ENCODE assay signal across 9 mouse cellular contexts in the genomic region with DNA sequence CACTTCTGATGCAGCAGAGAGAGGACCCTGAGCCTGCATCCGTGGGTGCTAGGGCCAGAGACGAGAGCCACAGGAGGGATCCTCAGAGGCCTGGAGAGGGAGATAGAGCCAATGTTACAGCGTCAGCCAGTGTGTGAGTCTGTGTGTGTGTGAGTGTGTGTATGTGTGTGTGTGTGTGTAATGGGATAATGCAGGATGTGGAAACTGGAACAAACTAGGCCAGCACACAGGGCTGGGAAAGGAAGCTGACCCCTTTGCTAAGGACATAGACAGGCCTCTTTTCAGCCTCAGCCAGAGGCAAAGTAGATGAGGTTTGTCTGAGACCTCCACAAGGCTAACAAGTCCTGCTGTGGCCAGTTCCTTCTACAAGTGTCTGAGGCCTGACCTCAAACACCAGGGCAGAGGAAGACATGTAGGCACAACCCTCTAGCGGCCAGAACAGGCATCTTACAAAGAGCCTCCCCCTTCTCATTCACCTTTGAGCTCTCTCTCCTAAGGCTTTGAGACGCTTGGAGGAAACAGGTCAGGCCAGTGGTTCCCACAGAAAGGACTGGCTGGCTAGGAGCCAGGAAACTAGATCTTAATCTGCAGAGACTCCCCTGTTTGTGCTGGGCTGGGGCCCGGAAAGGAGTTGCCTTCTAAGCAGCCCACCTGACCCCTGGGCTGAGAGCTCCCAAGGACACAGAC. TPM values are rescaled to one million over a fixed set of nuclear protein-coding genes. Genes with fewer than 3 reads are reported as not detected.
DNase-seq lines count a peak whose midpoint lies in the region; ATAC-seq and TF ChIP-seq lines count a peak whose summit lies in the region.
"Had no signal": no experiment of that assay in that cellular context is flagged by ENCODE, and none has a peak within 500 bp of the region (broad histone marks: within the 10 kb centered on the region; RNA-seq: fewer than 3 reads in every experiment).

No protein-coding gene starts in this region.

- peak; percentile 59 for TF ChIP-seq CTCF in liver, embryonic 14.5 days (IDR thresholded peaks at IDR 0.05; ENCODE audit: low read depth)

- no peak overlapping the region for H3K4me2 ChIP-seq in embryonic facial prominence, embryonic 14.5 days (ENCODE audit: low read depth, low read length)
- H3K4me2 ChIP-seq in hindbrain, embryonic 15.5 days = no peak overlapping the region
- H3K4me2 ChIP-seq in liver, embryonic 14.5 days (ENCODE audit: low read depth) = no peak overlapping the region
- H3K4me2 ChIP-seq: neural tube, embryonic 13.5 days had no signal

- peak; percentile 71 for DNase-seq in retina, postnatal 1 day
- no peak for DNase-seq in retina, embryonic 14.5 days (ENCODE audit: low spot score)
- peak; percentile 85 for DNase-seq in embryonic facial prominence, embryonic 14.5 days (ENCODE audit: low spot score)
- no peak for DNase-seq in liver, embryonic 14.5 days (ENCODE audit: low read depth in 3 of 3, low spot score in 3 of 3)
- DNase-seq in skeletal muscle tissue, adult 2 months (ENCODE audit: low read depth, low spot score) = peak; percentile 82
- no peak for DNase-seq in cerebellum, adult 9-10 months
- DNase-seq in right cerebral cortex, postnatal 36 days (ENCODE audit: low spot score in 2 of 2) = no peak

- TF ChIP-seq EP300 in liver, embryonic 14.5 days (IDR thresholded peaks at IDR 0.05; ENCODE audit: low read depth) = no peak

- ATAC-seq in embryonic facial prominence, embryonic 14.5 days (ENCODE audit: low read depth) = peak; percentile 82
- peak; percentile 53; the same call in 1 of the 2 replicates for ATAC-seq in hindbrain, embryonic 15.5 days (ENCODE audit: low FRiP score, low read depth)
- ATAC-seq in liver, embryonic 14.5 days (ENCODE audit: insufficient read depth) = 0 out of 2 replicates have a peak, but pooled peaks have one; percentile 17

- H3K27me3 ChIP-seq in embryonic facial prominence, embryonic 14.5 days (replicated peaks; ENCODE audit: control insufficient read depth, insufficient read depth, low read length) = no peaks in the 10 kb centered on the region
- H3K27me3 ChIP-seq in hindbrain, embryonic 15.5 days = no peaks in the 10 kb centered on the region
- no peaks in the 10 kb centered on the region for H3K27me3 ChIP-seq in liver, embryonic 14.5 days (ENCODE audit: control insufficient read depth, insufficient read depth, low read length)
- H3K27me3 ChIP-seq: neural tube, embryonic 13.5 days had no signal

- 0 out of 2 replicates have a peak overlapping the region, but pooled peaks have one; percentile 19 for H3K9ac ChIP-seq in embryonic facial prominence, embryonic 14.5 days (ENCODE audit: low read depth, low read length)
- no peak overlapping the region for H3K9ac ChIP-seq in hindbrain, embryonic 15.5 days
- no peak overlapping the region for H3K9ac ChIP-seq in liver, embryonic 14.5 days (replicated peaks)
- H3K9ac ChIP-seq: neural tube, embryonic 13.5 days had no signal

- H3K27ac ChIP-seq in embryonic facial prominence, embryonic 14.5 days (replicated peaks; ENCODE audit: low read depth, low read length) = peak overlapping the region; percentile 39; the same call in 1 of the 2 replicates
- no peak overlapping the region for H3K27ac ChIP-seq in hindbrain, embryonic 15.5 days (replicated peaks)
- no peak overlapping the region for H3K27ac ChIP-seq in liver, embryonic 14.5 days
- H3K27ac ChIP-seq: neural tube, embryonic 13.5 days had no signal

- peaks cover 9% of the 10 kb centered on the region for H3K4me1 ChIP-seq in embryonic facial prominence, embryonic 14.5 days (ENCODE audit: control insufficient read depth, insufficient read depth, low read length)
- peaks cover 7% of the 10 kb centered on the region; the same call in 1 of the 2 replicates for H3K4me1 ChIP-seq in hindbrain, embryonic 15.5 days (replicated peaks)
- H3K4me1 ChIP-seq in liver, embryonic 14.5 days (replicated peaks; ENCODE audit: control insufficient read depth in 2 of 2, insufficient read depth in 2 of 2, low read length in 1 of 2) = peaks cover 9% of the 10 kb centered on the region in 2 experiments

- WGBS in embryonic facial prominence, embryonic 14.5 days = 33% methylated on average over 6 of the region's 6 CpGs
- WGBS in hindbrain, embryonic 15.5 days = 42% methylated on average over 6 of the region's 6 CpGs
- WGBS in liver, embryonic 14.5 days (ENCODE audit: insufficient replicate concordance) = 33% methylated on average over 6 of the region's 6 CpGs

- H3K9me3 ChIP-seq in embryonic facial prominence, embryonic 14.5 days (ENCODE audit: control insufficient read depth, low read length) = no peaks in the 10 kb centered on the region
- H3K9me3 ChIP-seq in hindbrain, embryonic 15.5 days = no peaks in the 10 kb centered on the region
- H3K9me3 ChIP-seq in liver, embryonic 14.5 days (ENCODE audit: control insufficient read depth, low read length) = no peaks in the 10 kb centered on the region
- H3K9me3 ChIP-seq: neural tube, embryonic 13.5 days had no signal

- H3K4me3 ChIP-seq in embryonic facial prominence, embryonic 14.5 days (ENCODE audit: low read depth, low read length) = no peak overlapping the region
- no peak overlapping the region for H3K4me3 ChIP-seq in hindbrain, embryonic 15.5 days
- no peak overlapping the region for H3K4me3 ChIP-seq in liver, embryonic 14.5 days (ENCODE audit: insufficient read depth in 1 of 2, low read depth in 2 of 2, low read length in 2 of 2)
- H3K4me3 ChIP-seq: neural tube, embryonic 13.5 days had no signal

- H3K36me3 ChIP-seq in embryonic facial prominence, embryonic 14.5 days (ENCODE audit: control insufficient read depth, insufficient read depth, low read length) = no peaks in the 10 kb centered on the region
- no peaks in the 10 kb centered on the region for H3K36me3 ChIP-seq in hindbrain, embryonic 15.5 days
- no peaks in the 10 kb centered on the region for H3K36me3 ChIP-seq in liver, embryonic 14.5 days (replicated peaks; ENCODE audit: control insufficient read depth, insufficient read depth, low read depth)
- H3K36me3 ChIP-seq: neural tube, embryonic 13.5 days had no signal

RNA-seq across cellular contexts. Expression of a gene that starts 35.1 kb away (rescaled TPM):
- 2.4 and 3.2 TPM in 2 replicates for polyA plus RNA-seq in embryonic facial prominence, embryonic 14.5 days (2014; fragmentation: Nextera tagmentation; extraction: Ambion mirVana)
- polyA plus RNA-seq in hindbrain, embryonic 15.5 days (2015; fragmentation: Nextera tagmentation; extraction: Ambion mirVana) = 1.5 and 1.7 TPM in 2 replicates
- 0.27 and 0.33 TPM in 2 replicates for polyA plus RNA-seq in liver, embryonic 14.5 days (2012; rRNA removed)
- polyA plus RNA-seq in liver, embryonic 14.5 days (2014; fragmentation: Nextera tagmentation; extraction: Ambion mirVana) = 0.32 and 0.39 TPM in 2 replicates

Comparison
In these comparisons a context has a peak if more than half of its experiments do, and no peak if none do; other contexts are left out.
1. DNase-seq: peak in retina, postnatal 1 day (single experiment), embryonic facial prominence, embryonic 14.5 days (single experiment) and skeletal muscle tissue, adult 2 months (single experiment); none in retina, embryonic 14.5 days (single experiment), liver, embryonic 14.5 days (0 of 3), cerebellum, adult 9-10 months (single experiment) and right cerebral cortex, postnatal 36 days (0 of 2).
2. ATAC-seq: peak in every context shown above with its lines; median percentile 82 in embryonic facial prominence, embryonic 14.5 days; 53 in hindbrain, embryonic 15.5 days; 17 in liver, embryonic 14.5 days.